ENCODE assay signal across 9 mouse cellular contexts in the genomic region with DNA sequence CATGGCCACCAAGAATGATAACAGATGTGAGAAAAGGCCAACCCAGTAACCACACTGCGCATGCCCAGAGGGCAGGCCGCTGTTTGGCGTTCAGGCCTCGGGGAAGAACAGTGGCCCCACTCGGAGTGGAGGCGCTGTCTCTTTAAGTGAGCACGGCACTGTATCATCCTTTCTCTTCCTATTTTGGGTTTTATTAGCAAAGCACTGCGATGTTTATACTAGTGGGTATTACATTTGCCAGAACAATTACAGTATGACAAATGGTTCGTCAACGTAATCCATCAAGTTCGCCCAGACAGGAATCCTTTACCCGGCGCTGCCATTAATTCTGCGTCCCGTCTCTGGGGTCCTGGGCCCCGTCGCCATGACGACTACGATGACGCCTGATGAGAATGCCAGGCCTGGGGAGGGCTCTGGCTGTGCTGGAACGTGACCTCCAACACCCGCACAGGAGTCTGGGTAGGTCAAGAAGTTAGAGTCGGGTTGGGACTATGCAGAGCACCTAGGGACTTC.
A peak's percentile ranks its signal among the peaks of the same experiment; 100 is the strongest.
DNase-seq lines count a peak whose midpoint lies in the region; ATAC-seq and TF ChIP-seq lines count a peak whose summit lies in the region.
"Had no signal": no experiment of that assay in that cellular context is flagged by ENCODE, and none has a peak within 500 bp of the region (broad histone marks: within the 10 kb centered on the region; RNA-seq: fewer than 3 reads in every experiment).

No protein-coding gene starts in this region.

- no peak for TF ChIP-seq EP300 in liver, postnatal 0 days (IDR thresholded peaks at IDR 0.05; ENCODE audit: low read depth)

- no peaks in the 10 kb centered on the region for H3K27me3 ChIP-seq in liver, postnatal 0 days (ENCODE audit: insufficient read depth, low read length)
- no peaks in the 10 kb centered on the region for H3K27me3 ChIP-seq in intestine, embryonic 14.5 days (replicated peaks; ENCODE audit: control insufficient read depth, insufficient read depth, low read length)
- H3K27me3 ChIP-seq in neural tube, embryonic 13.5 days, result no peaks in the 10 kb centered on the region

- no peak overlapping the region for H3K9ac ChIP-seq in liver, postnatal 0 days (replicated peaks)
- no peak overlapping the region for H3K9ac ChIP-seq in intestine, embryonic 14.5 days (ENCODE audit: low read length)
- peak overlapping the region; percentile 43; the same call in 1 of the 2 replicates for H3K9ac ChIP-seq in neural tube, embryonic 13.5 days

- no peaks in the 10 kb centered on the region for H3K4me1 ChIP-seq in liver, postnatal 0 days (ENCODE audit: insufficient read depth)
- H3K4me1 ChIP-seq in intestine, embryonic 14.5 days (replicated peaks; ENCODE audit: control insufficient read depth, insufficient read depth, low read length), result peaks cover 13% of the 10 kb centered on the region
- H3K4me1 ChIP-seq in neural tube, embryonic 13.5 days (replicated peaks), result peaks cover 61% of the 10 kb centered on the region

- no peak overlapping the region for H3K4me2 ChIP-seq in liver, postnatal 0 days (ENCODE audit: low read depth, low read length)
- peak overlapping the region; percentile 14; the same call in 1 of the 2 replicates for H3K4me2 ChIP-seq in intestine, embryonic 14.5 days (ENCODE audit: low read length)
- H3K4me2 ChIP-seq in neural tube, embryonic 13.5 days, result peak overlapping the region; percentile 39

- peak; percentile 18 for DNase-seq in liver
- no peak for DNase-seq in liver, postnatal 0 days
- DNase-seq in embryo, embryonic 11 days, result peak; percentile 86
- DNase-seq in intestine, embryonic 14.5 days (ENCODE audit: low spot score), result peak; percentile 72
- no peak for DNase-seq in right cerebral cortex, postnatal 14 days
- no peak for DNase-seq in layer of hippocampus, postnatal 10 days (ENCODE audit: low spot score in 2 of 2)
- no peak for DNase-seq in heart, adult 18-20 months
- DNase-seq: heart, postnatal 10 days had no signal

- TF ChIP-seq CTCF in liver, postnatal 0 days (IDR thresholded peaks at IDR 0.05; ENCODE audit: low read depth), result no peak

- no peaks in the 10 kb centered on the region for H3K36me3 ChIP-seq in liver, postnatal 0 days (replicated peaks; ENCODE audit: insufficient read depth, low read length)
- no peaks in the 10 kb centered on the region for H3K36me3 ChIP-seq in intestine, embryonic 14.5 days (ENCODE audit: control insufficient read depth, insufficient read depth, low read length)
- H3K36me3 ChIP-seq in neural tube, embryonic 13.5 days, result no peaks in the 10 kb centered on the region

- no peak overlapping the region for H3K4me3 ChIP-seq in liver, postnatal 0 days (ENCODE audit: low read depth, low read length)
- no peak overlapping the region for H3K4me3 ChIP-seq in intestine, embryonic 14.5 days (ENCODE audit: low read depth, low read length)
- no peak overlapping the region for H3K4me3 ChIP-seq in neural tube, embryonic 13.5 days

- no peak overlapping the region for H3K27ac ChIP-seq in liver, postnatal 0 days (ENCODE audit: low read depth)
- peak overlapping the region; percentile 55 for H3K27ac ChIP-seq in intestine, embryonic 14.5 days (ENCODE audit: low read depth)
- H3K27ac ChIP-seq in neural tube, embryonic 13.5 days (replicated peaks), result peak overlapping the region; percentile 84

- WGBS in liver, postnatal 0 days (ENCODE audit: insufficient replicate concordance), result 58% methylated on average over 23 of the region's 23 CpGs
- 22% methylated on average over 23 of the region's 23 CpGs for WGBS in intestine, embryonic 14.5 days
- 9% methylated on average over 23 of the region's 23 CpGs for WGBS in neural tube, embryonic 13.5 days

- H3K9me3 ChIP-seq in liver, postnatal 0 days (ENCODE audit: low read length), result no peaks in the 10 kb centered on the region
- no peaks in the 10 kb centered on the region for H3K9me3 ChIP-seq in intestine, embryonic 14.5 days (ENCODE audit: control insufficient read depth, low read length)
- H3K9me3 ChIP-seq in neural tube, embryonic 13.5 days, result no peaks in the 10 kb centered on the region

- no peak for ATAC-seq in liver, postnatal 0 days
- peak; percentile 65 for ATAC-seq in intestine, embryonic 14.5 days (replicated peaks; ENCODE audit: low FRiP score, low TSS enrichment, low read depth)
- ATAC-seq in neural tube, embryonic 13.5 days (ENCODE audit: low read depth), result peak; percentile 34

Comparison
In these comparisons a context has a peak if more than half of its experiments do, and no peak if none do; other contexts are left out.
1. DNase-seq: peak in liver (single experiment), embryo, embryonic 11 days (single experiment) and intestine, embryonic 14.5 days (single experiment); none in liver, postnatal 0 days (single experiment), right cerebral cortex, postnatal 14 days (single experiment), layer of hippocampus, postnatal 10 days (0 of 2) and heart, adult 18-20 months (0 of 2).